Mouse (Mus musculus) limb, embryonic 13.5 days (tissue): ENCODE measurements around the gene Gm17349. TPM values are rescaled to one million over a fixed set of nuclear protein-coding genes. Genes with fewer than 3 reads are reported as not detected.

ENCODE experiments used
- ATAC-seq: fragments of 200-750 bp; cut with Nextera tagmentation; 2 replicates; pipeline ENCODE4 v1.8.0; 2017; ENCODE audit warnings: low read depth, moderate number of reproducible peaks, moderate TSS enrichment; ENCODE audit not compliant: low FRiP score
- H3K27ac ChIP-seq: fragments of 300-500 bp; sonication (generic); 2 replicates; pipeline ENCODE4 v1.5.1; 2015; ENCODE audit warnings: inconsistent platforms, mild to moderate bottlenecking, moderate library complexity
- H3K27me3 ChIP-seq: fragments of 300-500 bp; sonication (generic); 2 replicates; pipeline ENCODE4 v1.6.1; 2015; ENCODE audit warnings: mild to moderate bottlenecking, inconsistent platforms
- H3K36me3 ChIP-seq: fragments of 300-500 bp; sonication (generic); 2 replicates; pipeline ENCODE4 v1.6.1; 2015; ENCODE audit warnings: inconsistent platforms, mild to moderate bottlenecking, moderate library complexity
- H3K4me1 ChIP-seq: fragments of 300-500 bp; sonication (generic); 2 replicates; pipeline ENCODE4 v1.6.1; 2015; ENCODE audit warnings: inconsistent platforms
- H3K4me2 ChIP-seq: fragments of 300-500 bp; sonication (generic); replicated peaks from 2 replicates; pipeline ENCODE4 v1.6.1; 2015; ENCODE audit warnings: inconsistent platforms, mild to moderate bottlenecking, moderate library complexity
- H3K4me3 ChIP-seq: fragments of 300-500 bp; sonication (generic); 2 replicates; pipeline ENCODE4 v1.5.1; 2015; ENCODE audit warnings: moderate library complexity, mild to moderate bottlenecking, inconsistent platforms
- H3K9ac ChIP-seq: fragments of 300-500 bp; sonication (generic); 2 replicates; pipeline ENCODE4 v1.6.1; 2015; ENCODE audit warnings: mild to moderate bottlenecking, inconsistent platforms
- H3K9me3 ChIP-seq: fragments of 300-500 bp; sonication (generic); 2 replicates; pipeline ENCODE4 v1.6.1; 2016; ENCODE audit warnings: inconsistent platforms
- WGBS: fragments of 180-500 bp; shearing (Covaris S2); methylation state at CpG from one replicate; pipeline ENCODE4 v1.1.7; 2015; 5-methylcytosine and 5-hydroxymethylcytosine counted together
- polyA plus RNA-seq: library from polyadenylated mRNA; unstranded; fragments of >200 nt; fragmentation: Nextera tagmentation; extraction: Ambion mirVana; gene quantifications from 2 replicates; pipeline ENCODE4 v1.2.1, GENCODE M21; 2015

Gene Gm17349
- polyA plus RNA-seq, 1 experiment from 2014 or later: not detected

DNA sequence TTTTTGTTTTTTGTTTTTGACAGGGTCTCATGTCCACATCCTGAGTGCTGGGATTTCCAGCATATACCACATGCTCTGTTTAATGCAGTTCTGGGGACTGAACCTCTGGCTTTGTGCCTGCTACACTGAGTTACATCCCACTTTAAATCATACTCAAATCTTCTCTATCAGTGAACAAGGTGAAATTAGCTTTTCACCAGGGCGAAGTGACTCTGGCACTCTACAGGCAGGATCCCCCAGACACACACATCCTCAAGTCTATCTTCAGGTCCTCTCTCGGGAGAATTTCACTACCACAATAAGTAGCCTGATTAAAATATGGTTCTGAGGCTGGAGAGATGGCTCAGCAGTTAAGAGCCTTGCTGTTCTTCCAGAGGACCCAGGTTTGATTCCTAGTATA is 21.3 kb upstream of the Gm17349 start:
- H3K4me3 ChIP-seq: peak overlapping the region; percentile 96
- H3K36me3 ChIP-seq: peaks cover 46% of the 10 kb centered on the region
- H3K4me1 ChIP-seq: peaks cover 27% of the 10 kb centered on the region
- H3K9me3 ChIP-seq: peaks cover 5% of the 10 kb centered on the region
- 71% methylated on average over 2 of the region's 2 CpGs for WGBS
- H3K27me3 ChIP-seq: no peaks in the 10 kb centered on the region
- peak overlapping the region; percentile 98 for H3K9ac ChIP-seq
- no peak for ATAC-seq
- peak overlapping the region; percentile 85 for H3K4me2 ChIP-seq
- no peak overlapping the region for H3K27ac ChIP-seq

DNA sequence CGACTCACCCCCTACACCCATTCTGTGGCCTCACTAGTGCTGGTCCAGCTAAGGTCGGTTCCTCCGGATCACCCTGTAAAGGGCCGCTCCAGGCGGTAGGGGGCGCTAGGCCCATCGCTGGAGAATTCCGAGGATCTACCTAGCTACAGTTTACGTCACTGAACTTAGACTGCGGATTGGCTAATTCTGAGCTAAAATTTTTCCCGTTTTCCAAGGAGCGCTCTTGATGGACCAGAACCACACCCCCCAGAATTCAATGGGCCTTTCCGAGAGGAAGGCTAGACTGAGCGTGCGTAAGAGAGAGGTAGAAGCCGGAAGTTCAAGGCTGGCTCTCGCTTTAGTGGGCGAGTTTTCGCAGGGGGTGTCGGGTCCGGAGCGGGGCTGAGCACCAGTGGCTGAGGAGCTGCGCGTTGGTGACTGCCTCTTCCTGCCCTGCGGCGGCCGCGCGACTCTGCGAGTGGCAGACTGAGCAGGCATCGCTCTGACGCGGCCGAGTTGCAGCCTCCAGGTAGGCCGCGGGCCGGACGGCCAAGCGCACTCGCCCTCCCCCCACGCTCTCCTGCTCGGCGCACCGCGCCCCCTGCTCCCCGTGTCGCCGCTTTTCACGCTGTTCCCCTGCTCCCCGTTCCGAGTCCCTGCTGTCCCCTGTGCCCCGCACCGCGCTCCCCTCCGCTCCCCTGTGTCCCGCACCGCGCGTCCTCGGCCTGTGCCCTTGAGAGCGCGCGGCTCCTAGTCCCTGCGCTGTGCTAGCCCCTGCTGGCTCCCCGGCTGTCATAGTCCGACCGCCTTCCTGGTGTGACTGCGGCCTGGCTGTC is 20.3 kb upstream of the Gm17349 start, which contains the start of gene Cox14:
Cox14 (plus strand) TSS at position 278 of the 815 bp plus-strand sequence.
- Histone ChIP-seq H3K4me2 (peak within 1 kb of the TSS; percentile 85), H3K9ac (peak within 1 kb of the TSS; percentile 98), H3K4me3 (peak within 1 kb of the TSS; percentile 96), H3K36me3 (peaks cover 43% of the 10 kb centered on the region), H3K27me3 (no peaks in the 10 kb centered on the region), H3K9me3 (peaks cover 5% of the 10 kb centered on the region), H3K27ac (peak within 1 kb of the TSS; percentile 93), H3K4me1 (peaks cover 27% of the 10 kb centered on the region)
- under 1% methylated on average over 68 of the region's 68 CpGs for WGBS
- ATAC-seq: peak; percentile 96

DNA sequence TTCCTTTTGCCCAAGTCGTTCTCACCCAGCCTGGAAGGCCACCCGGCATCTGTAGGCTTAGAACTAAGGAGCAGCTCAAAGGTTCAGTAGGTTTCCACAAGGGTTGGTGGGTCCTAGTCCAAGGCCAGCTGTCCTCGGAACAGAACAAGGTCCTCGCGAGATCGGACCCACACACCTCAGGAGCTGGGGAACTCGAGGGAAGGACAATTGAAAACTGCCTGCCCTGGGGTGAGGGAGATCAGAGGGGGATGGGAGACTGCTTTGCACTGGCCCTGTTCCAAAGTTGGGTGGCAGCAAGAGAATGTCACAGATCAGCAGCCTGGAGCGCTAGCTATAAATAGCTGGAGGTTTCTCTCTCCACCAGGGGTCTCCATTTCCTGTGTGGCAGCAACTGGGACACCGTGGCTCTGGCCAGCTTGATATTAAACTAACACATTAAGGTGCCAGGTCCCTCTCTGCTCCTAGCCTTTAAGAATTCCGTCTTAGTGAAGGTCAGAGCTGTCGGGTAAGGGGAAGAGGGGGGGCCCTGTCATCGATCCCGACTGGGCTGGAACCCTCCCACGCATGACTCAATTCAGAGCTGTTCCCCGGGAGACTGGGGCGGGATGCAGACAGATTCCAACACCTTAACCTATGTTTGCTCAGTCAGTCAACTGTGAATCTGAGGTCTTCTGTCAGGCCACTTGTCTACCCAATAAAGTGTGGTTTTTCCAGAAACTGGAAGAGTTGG is 19.2 kb upstream of the Gm17349 start:
- peak overlapping the region; percentile 61 for H3K27ac ChIP-seq
- H3K9me3 ChIP-seq: peaks cover 5% of the 10 kb centered on the region
- H3K4me3 ChIP-seq: peak overlapping the region; percentile 96
- H3K36me3 ChIP-seq: peaks cover 37% of the 10 kb centered on the region
- H3K4me1 ChIP-seq: peaks cover 27% of the 10 kb centered on the region
- WGBS: 15% methylated on average over 16 of the region's 16 CpGs
- H3K4me2 ChIP-seq: peak overlapping the region; percentile 70
- ATAC-seq: 0 out of 2 replicates have a peak, but pooled peaks have one; percentile 3
- H3K27me3 ChIP-seq: no peaks in the 10 kb centered on the region
- peak overlapping the region; percentile 48; the same call in 1 of the 2 replicates for H3K9ac ChIP-seq

DNA sequence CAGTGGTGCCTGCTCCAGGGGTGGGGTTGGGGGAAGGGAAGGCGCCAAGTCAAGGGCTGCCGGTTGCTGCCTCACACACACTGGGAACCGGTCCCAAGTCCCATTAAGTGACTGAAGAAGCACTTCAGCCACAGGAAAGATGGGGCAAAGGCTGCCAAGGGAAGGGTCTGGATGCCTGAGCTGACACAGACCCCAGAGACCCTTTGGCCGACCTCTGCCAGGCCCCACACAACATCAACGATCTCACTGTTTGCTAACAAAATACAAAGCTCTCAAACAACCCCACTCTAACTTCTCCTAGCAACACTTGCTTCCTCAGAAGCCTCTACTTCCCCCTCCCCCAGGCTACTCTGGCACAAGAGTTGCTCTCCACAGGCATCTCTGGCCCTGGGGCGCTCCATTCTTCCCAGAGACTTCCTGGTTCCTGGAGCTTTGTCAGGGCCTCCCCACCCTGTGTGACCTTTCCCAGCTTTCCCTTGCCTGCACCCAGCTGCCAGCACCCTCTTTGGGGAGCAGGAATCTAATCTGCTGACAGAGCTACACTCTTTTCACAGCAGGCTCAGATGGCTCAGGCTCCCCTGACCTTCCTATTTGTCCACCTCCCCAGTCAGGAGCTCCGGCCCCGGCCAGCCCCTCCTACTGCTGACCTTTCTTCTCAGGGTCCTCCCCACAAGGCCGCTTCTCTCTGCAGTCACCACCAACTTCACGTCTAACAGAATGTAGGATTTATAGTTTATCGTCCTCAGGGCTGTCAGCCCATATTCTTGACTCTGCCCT is 18.4 kb upstream of the Gm17349 start:
- 36% methylated on average over 11 of the region's 11 CpGs for WGBS
- Histone ChIP-seq H3K4me3 (no peak overlapping the region), H3K4me2 (peak overlapping the region; percentile 70), H3K27ac (peak overlapping the region; percentile 61), H3K9me3 (no peaks in the 10 kb centered on the region), H3K9ac (0 out of 2 replicates have a peak overlapping the region, but pooled peaks have one; percentile 35), H3K4me1 (peaks cover 27% of the 10 kb centered on the region), H3K27me3 (no peaks in the 10 kb centered on the region), H3K36me3 (peaks cover 33% of the 10 kb centered on the region)
- ATAC-seq: no peak

DNA sequence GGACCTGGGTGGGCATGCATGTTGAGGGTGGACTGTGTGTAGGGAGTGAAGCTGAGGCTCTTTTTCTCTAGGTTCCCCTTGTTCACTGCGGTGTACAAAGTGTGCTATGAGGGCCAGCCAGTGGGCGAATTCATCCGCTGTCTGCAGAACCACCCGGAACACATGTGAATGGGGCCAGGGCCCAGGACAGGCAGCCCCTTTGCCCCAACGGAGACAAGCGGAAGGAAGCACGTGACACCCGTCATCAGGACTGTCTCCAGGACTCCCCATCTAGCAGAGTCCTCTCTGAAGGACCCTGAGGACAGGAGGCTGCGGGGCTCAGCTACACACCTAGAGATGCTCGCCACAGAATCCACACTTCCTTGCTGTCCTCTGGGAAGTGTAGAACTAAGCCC is 17.8 kb upstream of the Gm17349 start:
- 0 out of 2 replicates have a peak overlapping the region, but pooled peaks have one; percentile 35 for H3K9ac ChIP-seq
- no peak for ATAC-seq
- no peaks in the 10 kb centered on the region for H3K27me3 ChIP-seq
- no peaks in the 10 kb centered on the region for H3K9me3 ChIP-seq
- no peak overlapping the region for H3K4me3 ChIP-seq
- H3K36me3 ChIP-seq: peaks cover 33% of the 10 kb centered on the region
- 79% methylated on average over 10 of the region's 10 CpGs for WGBS
- no peak overlapping the region for H3K27ac ChIP-seq
- peaks cover 27% of the 10 kb centered on the region for H3K4me1 ChIP-seq
- H3K4me2 ChIP-seq: no peak overlapping the region

DNA sequence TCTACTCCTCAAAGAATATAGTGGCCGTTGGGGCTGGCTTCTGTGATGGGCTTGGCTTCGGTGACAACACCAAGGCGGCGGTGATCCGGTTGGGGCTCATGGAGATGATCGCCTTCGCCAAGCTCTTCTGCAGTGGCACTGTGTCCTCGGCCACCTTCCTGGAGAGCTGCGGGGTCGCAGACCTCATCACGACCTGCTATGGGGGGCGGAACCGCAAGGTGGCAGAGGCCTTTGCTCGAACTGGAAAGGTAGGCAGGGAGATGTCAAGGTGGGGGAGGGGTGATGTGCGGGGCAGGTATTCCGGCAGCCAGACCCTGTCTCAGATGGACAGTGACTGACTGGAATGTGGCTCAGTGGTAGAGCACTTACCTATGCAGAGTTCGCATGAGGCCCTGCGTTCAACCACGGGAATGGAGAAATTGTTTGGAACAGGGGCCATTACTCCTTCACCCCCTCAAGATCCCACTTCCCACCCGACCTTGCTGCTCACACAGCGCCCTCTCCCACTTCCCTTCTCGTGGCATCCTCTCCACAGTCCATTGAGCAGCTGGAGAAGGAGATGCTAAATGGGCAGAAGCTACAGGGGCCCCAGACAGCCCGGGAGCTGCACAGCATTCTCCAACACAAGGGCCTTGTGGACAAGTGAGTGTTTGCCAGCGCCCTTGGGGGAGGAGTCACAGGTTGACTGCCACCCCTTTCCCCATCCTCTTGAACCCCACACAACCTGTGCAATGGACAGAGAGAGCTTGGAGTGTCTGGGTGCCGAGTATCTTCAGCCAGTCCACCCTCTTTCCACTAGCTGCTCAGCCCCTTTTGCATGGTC is 16.8 kb upstream of the Gm17349 start:
- Histone ChIP-seq H3K4me2 (no peak overlapping the region), H3K27ac (no peak overlapping the region), H3K4me3 (no peak overlapping the region), H3K27me3 (no peaks in the 10 kb centered on the region), H3K4me1 (peaks cover 27% of the 10 kb centered on the region), H3K9ac (no peak overlapping the region), H3K36me3 (peaks cover 27% of the 10 kb centered on the region), H3K9me3 (no peaks in the 10 kb centered on the region)
- 80% methylated on average over 25 of the region's 25 CpGs for WGBS
- ATAC-seq: no peak

DNA sequence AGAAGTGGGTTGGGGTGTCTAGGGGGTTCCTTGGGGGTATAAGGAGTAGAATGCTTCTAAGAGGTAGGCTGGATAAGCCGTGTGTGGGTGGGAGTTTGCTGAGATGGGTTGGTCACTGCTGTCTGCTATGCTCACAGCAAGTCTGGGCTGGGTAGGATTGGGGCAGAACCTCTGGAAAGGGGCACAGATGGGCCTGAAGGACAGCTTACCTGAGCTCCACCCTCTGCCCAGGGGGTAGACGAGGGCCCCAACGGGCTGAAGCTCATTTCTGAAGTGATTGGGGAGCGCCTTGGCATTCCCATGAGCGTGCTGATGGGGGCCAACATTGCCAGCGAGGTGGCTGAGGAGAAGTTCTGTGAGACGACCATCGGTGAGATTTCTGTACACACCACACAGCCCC is 14.6 kb upstream of the Gm17349 start:
- 76% methylated on average over 8 of the region's 8 CpGs for WGBS
- Histone ChIP-seq H3K27me3 (no peaks in the 10 kb centered on the region), H3K36me3 (peaks cover 35% of the 10 kb centered on the region), H3K4me1 (peaks cover 30% of the 10 kb centered on the region), H3K4me3 (no peak overlapping the region), H3K9ac (peak overlapping the region; percentile 35; the same call in 1 of the 2 replicates), H3K27ac (no peak overlapping the region), H3K9me3 (no peaks in the 10 kb centered on the region), H3K4me2 (no peak overlapping the region)
- no peak for ATAC-seq

DNA sequence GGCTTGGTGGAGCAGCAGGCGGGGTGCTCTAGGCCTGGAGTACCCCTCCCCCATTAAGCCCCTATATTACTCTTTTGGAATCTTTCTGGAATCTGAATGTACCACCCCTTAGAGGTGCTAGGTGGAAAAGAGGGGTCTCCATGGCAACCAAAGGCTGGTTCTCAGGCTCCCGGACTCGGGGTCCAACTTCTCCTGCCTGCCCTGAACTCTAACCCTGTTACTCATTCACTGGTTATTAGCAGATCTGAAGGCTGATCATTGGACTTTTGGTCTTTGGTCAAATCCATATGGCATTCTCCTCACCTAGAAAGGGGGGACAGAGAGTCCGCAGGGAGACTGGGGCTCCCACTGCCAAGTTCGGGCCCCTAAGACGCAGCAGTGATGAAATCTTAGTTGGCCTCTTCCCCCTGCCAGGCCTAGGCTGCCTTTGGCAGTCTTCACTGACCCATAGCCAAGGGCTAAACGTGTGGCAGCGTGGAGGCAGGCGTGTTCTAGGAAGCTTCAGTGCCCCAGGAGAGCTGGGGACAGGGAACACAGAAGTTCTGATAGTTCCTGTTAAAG is 13.3 kb upstream of the Gm17349 start:
- no peak overlapping the region for H3K9ac ChIP-seq
- H3K27ac ChIP-seq: no peak overlapping the region
- WGBS: 91% methylated on average over 9 of the region's 9 CpGs
- H3K4me3 ChIP-seq: no peak overlapping the region
- no peaks in the 10 kb centered on the region for H3K9me3 ChIP-seq
- no peaks in the 10 kb centered on the region for H3K27me3 ChIP-seq
- peaks cover 17% of the 10 kb centered on the region for H3K4me1 ChIP-seq
- ATAC-seq: no peak
- H3K4me2 ChIP-seq: no peak overlapping the region
- H3K36me3 ChIP-seq: peaks cover 46% of the 10 kb centered on the region

DNA sequence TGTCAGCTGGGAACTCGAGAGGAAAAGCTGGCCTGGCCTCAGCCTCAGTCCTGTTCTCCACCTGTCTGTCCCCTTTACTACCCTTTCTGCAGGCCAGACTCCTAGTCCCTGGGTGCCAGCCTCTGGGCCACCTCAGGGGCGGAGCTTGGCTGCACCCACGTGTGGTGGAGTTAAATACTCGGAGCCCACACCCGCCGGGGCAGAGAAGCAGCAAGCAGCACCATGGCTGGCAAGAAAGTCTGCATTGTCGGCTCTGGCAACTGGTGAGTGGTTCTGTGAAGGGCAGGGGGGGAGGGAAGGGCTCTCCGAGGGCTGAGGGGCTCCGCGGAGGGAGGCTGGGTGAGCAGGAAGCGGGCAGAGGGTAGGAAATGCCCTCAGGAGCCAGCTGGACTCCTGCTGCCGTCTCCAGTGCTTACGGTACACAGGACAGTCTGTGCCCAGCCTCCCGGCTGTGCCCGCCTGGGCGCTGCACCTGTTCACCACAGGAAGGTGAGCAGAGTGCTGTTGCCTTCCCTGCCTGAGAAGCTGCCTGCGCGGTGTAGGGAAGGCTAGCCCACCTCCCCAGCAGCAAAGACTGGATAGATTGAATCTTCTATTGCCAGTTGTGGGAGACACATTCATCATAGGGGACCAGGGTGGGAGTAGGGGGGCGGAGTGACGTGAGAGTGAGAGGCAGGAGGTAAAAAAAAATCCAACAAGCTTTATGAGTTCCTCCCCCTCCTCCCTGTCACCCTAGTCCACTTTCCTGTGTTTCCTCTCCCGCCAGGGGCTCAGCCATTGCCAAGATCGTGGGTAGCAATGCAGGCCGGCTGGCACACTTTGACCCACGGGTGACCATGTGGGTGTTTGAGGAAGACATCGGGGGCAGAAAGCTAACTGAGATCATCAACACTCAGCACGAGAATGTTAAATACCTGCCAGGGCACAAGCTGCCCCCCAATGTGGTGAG is 12.4 kb upstream of the Gm17349 start, which contains the start of gene Gpd1:
Gpd1 (plus strand) TSS at position 130 of the 949 bp plus-strand sequence.
- Histone ChIP-seq H3K4me2 (no peak within 1 kb of the TSS), H3K36me3 (peaks cover 55% of the 10 kb centered on the region), H3K4me3 (no peak within 1 kb of the TSS), H3K9me3 (no peaks in the 10 kb centered on the region), H3K27me3 (no peaks in the 10 kb centered on the region), H3K27ac (no peak within 1 kb of the TSS), H3K4me1 (peaks cover 11% of the 10 kb centered on the region; the same call in 1 of the 2 replicates), H3K9ac (no peak within 1 kb of the TSS)
- ATAC-seq: no peak
- 69% methylated on average over 26 of the region's 26 CpGs for WGBS

DNA sequence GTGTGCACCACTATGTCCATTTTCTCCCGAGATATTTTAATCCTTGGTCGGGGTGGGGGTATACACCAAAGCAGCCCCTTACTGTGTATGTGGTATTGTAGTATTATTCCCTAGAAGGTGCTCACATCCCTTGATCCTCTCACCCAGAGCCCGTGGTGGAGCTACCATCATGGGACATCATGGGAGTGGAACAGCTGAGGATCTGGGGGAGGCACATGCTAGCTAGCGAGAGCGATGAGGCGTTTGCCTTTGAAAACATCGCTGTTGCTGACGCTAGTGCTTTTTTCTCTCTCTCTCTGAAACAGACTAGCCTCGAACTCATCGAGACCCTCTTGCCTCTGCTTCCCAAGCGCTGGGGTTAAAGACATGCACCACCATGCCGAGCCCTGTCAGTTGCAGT is 11.5 kb upstream of the Gm17349 start:
- no peak overlapping the region for H3K4me2 ChIP-seq
- H3K4me1 ChIP-seq: peaks cover 11% of the 10 kb centered on the region; the same call in 1 of the 2 replicates
- 90% methylated on average over 12 of the region's 12 CpGs for WGBS
- H3K4me3 ChIP-seq: no peak overlapping the region
- H3K36me3 ChIP-seq: peaks cover 57% of the 10 kb centered on the region
- H3K9ac ChIP-seq: no peak overlapping the region
- ATAC-seq: no peak
- no peaks in the 10 kb centered on the region for H3K27me3 ChIP-seq
- H3K27ac ChIP-seq: no peak overlapping the region
- H3K9me3 ChIP-seq: no peaks in the 10 kb centered on the region
